Mouse (Mus musculus) spleen, adult 12 weeks (tissue): ENCODE data around the gene Galnt14.

Source experiments
- DNase-seq: peaks from one replicate; pipeline ENCODE4 v3.0.0; 2022; ENCODE audit warnings: low spot score

The Galnt14 gene

DNA sequence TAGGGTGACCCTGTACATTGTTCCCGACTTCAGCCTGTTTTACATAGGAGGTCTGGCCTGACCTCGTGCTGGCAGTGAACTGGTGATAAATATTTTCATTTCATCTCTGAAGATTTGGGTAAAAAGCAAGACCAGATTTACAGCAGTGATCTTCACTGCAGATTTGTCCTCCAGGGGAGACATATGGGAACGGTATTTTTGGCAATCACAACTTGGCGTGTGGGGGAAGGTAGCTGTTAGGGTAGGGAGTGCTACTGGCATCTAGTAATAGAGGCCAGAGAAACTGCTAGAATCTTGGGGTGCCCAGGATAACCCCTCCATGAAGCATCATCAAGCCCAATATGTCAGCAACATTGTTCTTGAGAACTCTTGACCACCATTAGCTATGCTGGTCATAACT, 138.3 kb downstream of the Galnt14 start:
- DNase-seq, result no peak

DNA sequence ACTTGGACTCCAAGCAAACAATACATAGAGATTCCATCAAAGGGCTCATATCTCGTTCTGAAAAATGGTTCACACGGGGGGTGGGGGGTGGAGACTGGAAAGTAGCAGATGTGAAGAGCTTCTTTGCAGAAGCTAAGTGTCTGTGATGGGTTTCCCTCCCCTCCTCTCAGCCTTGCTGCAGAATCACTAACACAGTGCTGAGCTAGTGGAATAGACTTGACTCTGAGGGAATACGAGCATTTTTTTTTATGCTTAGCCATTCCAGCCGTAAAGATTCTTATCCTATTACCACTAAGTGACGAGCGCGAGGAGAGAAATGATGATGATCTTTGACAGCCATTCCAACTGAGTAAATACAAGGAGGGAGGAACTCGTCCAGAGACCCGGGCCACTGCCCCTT, 142.0 kb downstream of the Galnt14 start:
- no peak for DNase-seq

DNA sequence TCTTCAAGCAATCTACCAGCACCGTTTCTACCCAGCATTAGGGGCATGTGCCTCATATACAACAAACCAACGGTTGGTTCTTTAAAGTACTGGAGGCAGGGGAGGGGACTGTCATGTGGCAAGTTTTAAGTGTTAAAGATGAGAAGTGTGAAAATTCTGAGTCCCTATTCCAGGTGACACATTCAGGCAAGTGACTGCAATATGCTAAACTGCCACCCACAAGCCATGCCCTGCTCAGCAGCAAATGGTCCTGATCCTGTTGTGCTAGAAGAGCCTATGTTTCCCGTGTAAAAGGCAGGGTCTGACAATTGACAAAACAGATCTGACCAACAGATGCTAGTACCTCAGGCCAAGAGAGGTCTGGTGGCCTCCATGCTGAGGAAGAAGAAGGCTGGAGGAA, 149.1 kb downstream of the Galnt14 start:
- DNase-seq, result no peak

DNA sequence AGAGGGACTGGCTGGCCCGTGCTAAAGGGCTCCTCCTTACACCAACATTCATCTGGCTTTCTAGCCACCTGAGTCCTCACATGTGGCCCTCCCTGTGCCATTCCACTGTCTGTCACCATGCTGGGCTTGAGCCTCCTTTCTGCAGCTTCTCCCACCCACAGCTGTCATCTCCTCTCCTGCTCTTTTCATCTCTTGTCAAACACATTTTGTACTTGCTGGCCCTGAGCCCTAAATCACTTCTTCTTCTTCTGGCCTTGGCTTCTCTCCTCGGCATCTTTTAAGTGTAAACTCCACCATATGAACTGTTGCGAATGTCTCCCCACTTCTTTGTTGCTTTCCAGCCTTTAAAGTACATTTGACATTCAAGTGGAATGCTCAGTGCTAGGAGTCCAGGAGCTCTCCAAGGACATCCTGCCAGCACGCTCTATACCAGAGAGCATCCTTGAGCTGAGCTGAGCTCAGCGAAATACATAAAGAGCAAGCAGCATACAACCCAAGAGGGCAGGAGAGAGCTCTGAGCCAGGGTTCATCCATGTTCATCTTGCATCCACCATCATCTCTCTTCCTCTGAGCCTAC, 150.0 kb downstream of the Galnt14 start:
- DNase-seq, result no peak

DNA sequence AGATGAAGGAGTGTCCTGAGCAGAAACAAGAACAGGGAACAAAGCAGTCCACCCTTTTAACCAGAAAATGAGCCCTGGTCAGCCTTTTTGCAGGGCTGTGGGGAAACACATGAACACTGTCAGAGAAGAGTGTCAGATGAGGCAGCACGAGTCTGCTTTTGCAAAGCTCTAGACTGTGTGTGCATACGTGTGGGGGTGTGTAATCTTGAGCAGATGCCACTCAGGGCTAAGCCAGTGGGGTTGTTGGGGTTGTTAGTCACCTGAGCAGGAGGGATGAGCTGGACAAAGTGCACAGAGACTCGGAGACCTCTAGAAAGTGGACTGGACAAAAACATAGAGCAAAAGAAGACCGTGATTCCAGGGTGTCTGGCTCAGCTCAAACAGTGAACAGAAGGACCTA, 150.8 kb downstream of the Galnt14 start:
- DNase-seq, result no peak

DNA sequence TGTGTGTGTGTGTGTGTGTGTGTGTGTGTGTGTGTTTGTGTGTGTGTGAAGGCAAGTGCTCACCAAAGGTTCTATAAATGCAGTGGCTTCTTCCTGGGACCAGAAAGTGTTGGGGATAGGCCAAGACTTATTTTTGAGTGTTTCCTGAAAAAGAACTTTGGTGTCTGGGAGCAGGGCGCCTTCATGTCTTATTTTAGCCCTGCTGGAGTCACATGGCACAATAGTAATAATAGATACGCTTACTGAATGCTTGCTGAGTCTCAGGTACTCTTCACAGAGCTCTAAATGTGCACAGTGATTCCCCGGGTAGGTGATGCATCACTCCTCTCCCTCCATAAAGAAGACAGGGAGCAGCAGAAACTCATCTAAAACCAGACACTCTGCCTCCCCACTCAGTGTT, 153.2 kb downstream of the Galnt14 start:
- no peak for DNase-seq

DNA sequence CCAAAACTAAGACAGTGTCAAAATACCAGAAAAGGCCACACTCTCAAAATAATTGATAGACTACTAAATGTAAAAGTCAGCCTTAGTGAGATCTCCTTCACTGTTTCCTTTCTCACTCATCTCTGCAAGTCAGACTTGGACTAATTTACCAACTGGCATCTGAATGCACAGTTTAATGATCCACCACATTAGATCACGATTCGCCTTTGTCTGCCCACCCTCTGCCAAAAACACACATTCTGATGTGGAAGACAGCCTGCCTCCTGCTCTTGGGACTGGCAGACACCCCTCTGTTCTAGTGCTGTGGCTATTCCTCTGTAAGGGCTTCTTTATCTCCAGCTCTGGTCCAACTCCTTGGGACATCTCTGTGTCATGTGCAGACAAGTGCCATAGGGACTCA, 153.8 kb downstream of the Galnt14 start:
- DNase-seq, result no peak

DNA sequence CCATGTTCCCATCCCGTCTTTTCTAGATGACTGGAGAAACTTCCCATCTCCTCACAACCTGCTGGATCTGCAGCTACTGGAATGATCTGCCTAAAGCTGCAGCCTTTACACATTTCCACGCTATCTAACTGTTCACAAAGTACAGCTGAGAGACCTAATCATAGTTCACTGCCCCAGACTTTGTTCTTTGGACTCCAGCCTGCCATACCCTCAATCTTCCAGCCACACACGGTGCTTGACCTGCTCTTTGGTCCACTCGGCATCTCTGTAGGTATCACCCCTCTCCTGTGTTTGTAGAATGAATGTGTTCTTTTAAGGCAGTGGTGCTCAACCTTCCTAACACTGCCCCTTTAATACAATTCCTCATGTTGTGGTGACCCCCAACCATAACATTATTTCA, 155.6 kb downstream of the Galnt14 start:
- DNase-seq, result no peak

DNA sequence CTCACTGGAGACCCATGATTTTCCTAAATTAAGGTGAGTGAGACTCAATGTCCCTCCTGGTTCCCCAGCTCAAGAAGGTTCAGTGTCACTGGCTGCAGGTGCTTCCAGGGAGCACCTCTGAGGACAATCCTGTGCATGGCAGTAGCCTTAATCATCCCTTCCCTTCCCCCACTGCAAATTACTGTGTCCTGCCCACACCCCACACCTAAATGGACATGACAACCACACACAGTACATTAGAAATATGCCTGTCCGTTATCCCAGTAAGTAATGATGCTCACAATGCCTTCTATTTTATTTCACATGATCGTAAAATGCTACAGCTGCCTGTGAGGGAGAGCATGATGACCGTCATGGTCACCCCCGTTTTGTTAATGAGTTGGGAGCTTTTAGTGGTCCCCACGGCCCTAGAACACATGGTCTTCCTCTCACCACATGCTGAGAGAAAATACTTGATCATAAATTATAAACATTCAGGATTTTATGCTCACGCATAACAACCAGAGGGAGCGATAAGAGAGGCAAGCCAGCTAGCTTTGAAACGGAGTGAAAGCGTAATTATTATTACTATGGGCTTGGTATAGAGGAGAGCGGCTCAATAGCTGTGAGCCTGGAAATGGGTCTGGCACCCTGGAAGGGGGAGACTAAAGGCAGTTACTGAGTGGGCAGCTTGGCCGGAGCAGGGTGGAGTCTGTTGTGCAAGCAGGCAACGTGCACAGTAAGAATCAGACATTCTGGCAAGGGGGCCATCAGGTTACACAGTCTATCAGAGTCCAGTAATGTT, 161.3 kb downstream of the Galnt14 start:
- DNase-seq, result no peak

DNA sequence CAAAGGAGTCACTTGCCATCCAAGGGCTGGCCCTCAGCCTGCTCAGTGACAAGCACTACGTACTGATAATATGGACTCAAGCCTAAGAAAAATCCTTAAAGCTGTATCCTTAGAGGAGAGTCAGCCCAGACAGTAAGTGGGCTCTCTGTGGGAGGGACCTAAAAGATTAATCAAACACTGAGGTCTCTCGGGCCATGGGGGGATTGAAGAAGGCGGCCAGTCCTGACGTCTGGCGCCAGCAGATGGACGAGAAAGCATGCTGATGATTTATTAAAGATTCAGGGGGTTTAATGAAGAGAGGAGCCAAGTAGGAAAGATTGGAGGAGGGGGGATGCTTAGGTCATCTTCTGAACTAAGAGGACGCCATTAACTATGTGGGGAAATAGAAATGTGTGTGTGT, 162.1 kb downstream of the Galnt14 start:
- DNase-seq, result no peak

DNA sequence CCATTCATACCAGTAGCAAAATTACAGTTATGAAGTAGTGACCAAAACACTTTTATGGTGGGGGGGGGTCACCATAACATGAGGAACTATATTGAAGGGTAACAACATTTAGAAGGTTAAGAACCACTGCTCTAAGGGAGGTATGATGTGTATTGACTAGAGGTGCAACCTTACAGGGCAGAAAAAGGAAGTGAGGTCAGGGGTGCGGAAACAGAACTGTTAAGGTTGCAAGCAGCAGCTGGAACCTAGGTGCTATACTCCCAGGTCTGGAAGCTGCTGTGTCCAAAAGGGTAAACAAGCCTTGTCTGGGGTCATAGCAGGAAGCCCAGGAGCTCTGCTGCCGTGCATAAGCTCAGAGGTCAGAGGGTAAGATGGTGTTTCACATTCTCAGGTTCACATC, 162.8 kb downstream of the Galnt14 start:
- no peak for DNase-seq

DNA sequence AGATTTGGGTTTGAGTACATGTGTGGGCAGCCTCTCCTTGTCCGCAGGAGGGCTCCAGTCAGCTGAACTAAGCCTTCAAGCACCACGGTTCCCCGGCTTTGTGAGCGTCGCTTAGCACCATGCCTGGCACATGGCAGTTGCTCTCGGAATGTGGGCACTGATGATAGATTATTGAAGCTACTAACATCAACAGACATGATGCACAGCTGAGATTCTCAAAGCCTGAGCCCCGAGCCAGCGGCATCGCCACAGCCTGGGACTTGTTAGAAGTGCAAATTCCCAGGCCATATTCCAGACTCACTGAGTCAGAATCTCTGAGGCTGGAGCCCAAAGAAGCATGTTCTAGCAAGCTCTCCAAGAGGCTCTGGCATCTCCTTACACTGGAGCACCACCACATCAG, 168.3 kb downstream of the Galnt14 start:
- no peak for DNase-seq

DNA sequence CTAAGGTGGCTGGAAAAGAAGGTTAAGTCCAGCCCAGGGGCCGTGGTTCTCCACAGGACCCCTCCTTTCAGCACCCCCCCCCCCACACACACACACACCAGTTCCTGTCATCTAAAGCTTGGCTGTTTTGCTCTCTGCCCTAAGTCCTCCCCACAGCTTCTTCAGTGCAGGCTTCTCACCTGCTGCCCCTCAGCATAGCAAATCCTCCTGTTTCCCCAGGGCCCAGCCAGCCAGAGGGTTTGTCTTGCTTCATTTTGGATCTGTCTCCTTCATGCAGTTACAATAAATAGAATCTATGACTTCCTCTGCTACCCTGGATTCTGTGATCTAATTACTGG, 169.1 kb downstream of the Galnt14 start:
- DNase-seq, result no peak

DNA sequence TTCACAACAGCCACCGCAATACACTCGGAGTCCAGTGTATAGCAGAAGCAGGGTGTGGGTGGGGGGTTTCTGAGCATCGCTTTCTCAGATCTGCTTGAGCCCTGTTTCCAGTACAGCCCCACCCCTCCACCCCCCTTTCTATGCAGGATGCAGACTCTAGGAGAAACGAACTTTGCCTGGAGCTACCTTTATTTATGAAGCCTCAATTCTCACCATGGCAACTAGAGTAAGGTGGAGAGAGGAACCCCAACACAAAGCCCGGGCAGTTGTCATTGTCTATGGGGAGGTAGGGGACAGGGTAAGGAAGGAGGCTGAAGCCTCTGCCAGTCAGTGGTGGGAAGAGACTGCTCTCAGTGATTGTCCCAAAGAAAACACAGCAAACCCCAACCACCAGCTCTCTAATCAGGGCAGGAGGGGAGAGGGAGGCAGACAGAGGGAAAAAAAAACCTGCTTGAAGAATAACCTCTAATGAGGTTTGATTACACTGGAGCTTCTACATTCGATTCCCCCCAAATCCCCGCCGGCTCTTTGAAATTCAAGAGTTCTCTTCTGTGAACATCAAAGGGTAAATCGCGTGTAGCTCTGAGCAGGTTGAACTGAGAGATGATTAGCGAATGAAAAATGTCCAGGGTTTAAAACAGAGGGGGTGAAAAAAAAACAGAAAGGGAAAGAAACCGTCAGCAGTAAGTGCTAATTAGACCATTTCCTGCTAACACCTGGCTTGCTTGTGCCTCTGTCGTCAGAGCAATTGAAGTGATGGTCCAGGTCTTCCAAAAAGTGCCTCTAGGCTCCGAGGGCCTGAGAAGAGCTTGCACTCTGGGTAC, 169.6 kb downstream of the Galnt14 start:
- no peak for DNase-seq

DNA sequence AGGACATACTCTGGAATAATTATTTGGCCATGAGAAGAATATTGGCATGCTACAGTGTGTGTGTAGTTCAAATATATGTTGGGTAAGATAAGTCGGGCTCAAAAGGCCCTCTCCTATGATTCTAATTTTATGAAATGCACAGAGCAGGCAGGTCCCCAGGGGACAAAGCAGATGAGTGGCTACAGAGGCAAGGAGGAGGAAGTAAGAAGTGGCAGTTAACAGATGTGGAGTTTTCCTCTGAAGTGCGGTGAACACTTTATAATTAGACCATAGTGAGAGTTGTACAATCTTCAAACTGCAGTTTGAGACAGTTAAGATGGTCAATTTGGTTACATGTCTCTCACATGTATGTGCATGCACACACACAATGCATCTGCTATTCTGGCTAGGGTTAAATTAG, 178.4 kb downstream of the Galnt14 start:
- no peak for DNase-seq

DNA sequence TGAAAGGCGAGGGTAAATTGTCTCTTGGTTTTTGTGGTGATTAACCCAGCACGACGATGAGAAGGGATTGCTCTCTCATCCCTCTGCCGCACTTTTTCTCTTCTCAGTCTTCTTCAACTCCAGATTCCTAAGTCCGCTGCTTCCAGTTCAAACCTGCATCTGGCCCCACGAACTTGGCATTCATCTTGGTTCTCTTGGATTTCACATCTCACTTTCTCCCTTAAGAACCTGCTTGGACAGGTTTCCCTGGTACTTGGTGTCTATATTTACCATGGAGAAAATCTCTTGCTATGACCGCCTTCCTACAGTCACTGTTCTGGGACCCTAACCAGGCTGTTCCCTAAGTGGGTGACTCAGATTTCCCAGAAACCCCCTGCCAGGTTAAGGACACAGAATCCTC, 188.1 kb downstream of the Galnt14 start:
- no peak for DNase-seq

DNA sequence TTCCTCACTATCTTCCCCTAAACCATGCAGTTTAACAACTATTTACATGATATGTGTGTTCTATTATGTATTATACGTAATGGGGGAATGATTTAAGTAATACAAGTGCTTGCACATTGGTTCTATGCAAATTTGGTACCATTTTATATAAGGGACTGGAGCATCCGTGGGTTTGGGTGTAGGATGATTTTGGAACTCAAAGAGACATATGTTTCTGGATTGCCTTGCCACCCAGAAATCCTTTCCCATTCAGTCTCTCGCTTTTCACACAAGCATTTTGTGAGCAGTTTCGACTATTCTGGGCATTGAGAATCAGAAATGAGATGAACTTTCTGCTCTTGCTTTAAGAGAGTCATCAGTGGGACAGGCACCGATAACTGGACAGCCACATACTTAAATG, 190.9 kb downstream of the Galnt14 start:
- DNase-seq, result no peak

DNA sequence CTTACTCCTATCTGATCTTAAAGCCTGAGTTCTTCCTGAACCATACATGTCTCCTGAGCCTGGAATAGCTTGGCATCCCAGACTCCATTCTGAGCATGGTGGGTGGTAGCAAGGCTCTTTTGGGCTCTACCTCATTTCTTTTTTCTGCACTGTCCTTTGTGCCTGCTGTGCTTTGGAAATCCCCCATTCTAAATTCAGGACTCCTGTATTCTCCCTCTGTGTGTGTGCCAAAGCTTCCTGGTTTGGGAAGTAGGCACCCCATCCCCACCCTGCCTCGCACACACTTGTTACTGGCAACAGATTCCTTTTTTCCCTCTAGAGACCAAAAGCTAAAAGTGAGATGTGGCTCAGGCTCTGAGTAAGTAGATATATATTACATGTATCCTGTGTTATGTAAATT, 191.9 kb downstream of the Galnt14 start:
- DNase-seq, result no peak

DNA sequence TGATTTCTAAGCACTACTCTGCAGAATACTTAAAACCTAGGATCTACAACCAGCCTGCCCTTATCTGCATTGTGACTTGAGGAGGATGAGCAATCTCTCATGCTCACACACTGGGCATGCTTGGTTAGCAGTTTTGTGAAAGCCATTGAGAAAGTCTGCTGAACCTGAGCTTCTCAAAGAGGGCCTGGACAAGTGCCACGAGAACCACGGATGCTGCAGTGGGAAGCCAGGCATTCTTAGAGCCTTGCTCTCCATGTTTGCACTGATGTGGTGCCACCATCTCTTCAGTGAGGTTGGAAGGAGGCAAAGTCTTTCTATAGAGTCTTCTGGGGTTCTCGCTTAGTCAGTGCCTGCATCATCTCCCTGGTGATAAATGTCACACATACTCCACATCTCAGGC, 194.7 kb downstream of the Galnt14 start:
- DNase-seq, result no peak

DNA sequence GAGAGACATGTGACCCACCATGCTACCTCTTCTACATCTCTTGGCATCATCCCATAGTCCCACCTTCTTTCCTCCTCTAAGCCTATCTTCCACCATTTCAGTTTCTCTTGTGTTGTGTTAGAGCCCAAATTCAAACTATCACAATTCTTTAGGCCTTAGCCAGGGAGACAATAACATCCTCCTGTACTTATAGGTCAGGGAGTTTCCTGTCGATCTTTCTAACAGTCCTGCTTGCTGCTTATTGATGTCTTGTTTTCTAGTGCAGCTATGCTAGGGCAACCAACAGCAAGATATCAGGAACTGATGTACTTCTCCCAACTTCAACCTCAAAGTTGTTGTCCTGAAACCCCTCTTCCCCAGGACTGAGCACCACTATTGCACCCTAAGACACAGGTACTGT, 195.4 kb downstream of the Galnt14 start:
- no peak for DNase-seq

DNA sequence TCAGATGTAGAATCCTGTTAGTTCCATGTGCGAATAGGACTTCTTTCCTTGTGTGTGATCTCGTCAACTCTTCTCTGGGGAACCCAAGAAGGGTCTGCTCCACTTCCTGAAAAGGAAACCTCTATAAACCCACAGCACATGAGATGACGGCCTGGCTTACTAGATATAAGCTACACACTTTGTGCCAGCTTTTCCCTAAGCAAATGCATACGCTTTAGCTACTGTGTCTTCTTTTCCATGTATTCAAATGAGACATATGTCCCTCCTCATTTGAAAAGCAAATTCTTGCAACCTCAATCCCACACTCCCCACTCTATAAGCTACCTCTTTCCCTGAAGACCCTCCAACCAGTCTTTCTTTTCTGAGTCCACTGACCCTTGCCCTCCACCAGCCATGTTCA, 196.0 kb downstream of the Galnt14 start:
- DNase-seq, result no peak

DNA sequence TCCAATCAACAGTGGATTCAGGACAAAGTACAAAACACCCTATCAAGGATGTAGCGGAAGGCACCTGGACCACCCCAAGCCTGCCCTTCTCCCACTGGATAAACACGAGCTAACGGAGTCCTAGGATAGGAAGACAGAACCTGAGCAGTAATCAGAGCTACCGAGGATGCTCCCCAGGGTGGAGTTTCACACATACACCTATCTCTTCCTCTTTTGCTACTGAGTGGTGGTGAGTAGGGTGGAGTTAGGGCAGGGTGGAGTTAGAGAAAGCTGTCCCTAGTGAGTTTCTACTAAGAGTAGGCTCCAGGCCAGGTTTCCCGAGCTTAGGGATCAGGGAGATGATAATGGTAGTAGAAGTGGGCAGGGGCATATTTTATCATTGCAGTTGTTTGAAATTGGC, 197.4 kb downstream of the Galnt14 start:
- no peak for DNase-seq

DNA sequence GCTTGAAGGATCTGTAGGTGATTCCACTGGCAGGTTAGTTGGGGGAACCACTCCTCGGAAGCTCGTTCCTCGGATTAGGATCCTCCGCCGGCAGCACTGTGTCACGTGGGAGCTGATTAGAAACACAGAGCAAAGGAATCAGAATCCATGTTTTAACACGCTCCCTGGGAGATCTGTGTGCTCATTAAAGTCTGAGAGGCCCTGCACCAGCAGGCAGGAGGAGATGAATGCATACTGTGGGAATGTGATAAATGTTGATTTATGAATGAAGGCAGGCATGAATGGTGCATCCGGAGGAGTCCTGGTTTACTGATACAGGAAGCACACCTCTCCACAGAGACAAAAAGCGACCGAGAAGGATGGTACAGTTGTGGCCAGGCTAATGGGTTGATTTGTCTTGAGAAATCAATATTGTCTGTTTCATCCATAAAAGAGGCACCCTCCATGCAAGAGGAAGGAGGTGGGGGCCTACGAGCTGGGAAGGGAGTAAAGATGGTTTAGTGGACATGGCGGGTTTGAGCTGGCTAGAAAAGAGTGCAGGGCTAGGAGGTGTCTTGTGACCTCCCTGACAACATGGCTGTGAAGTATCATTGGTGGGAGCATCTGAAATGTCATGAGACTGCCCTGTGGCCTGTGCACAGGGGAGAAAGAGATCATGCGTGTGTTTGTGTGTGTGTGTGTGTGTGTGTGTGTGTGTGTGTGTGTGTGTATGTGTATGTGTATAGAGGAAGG, 202.3 kb downstream of the Galnt14 start:
- DNase-seq, result no peak
